Mouse (Mus musculus) neural tube, embryonic 10.5 days (tissue): ENCODE results near the gene Wdr60.
A peak's percentile ranks its signal among the peaks of the same experiment; 100 is the strongest.

Source experiments
- DNase-seq: peaks from one replicate; pipeline ENCODE4 v3.0.0-alpha.2; 2017; ENCODE audit warnings: low spot score; ENCODE audit errors: extremely low spot score

Wdr60 gene

DNA sequence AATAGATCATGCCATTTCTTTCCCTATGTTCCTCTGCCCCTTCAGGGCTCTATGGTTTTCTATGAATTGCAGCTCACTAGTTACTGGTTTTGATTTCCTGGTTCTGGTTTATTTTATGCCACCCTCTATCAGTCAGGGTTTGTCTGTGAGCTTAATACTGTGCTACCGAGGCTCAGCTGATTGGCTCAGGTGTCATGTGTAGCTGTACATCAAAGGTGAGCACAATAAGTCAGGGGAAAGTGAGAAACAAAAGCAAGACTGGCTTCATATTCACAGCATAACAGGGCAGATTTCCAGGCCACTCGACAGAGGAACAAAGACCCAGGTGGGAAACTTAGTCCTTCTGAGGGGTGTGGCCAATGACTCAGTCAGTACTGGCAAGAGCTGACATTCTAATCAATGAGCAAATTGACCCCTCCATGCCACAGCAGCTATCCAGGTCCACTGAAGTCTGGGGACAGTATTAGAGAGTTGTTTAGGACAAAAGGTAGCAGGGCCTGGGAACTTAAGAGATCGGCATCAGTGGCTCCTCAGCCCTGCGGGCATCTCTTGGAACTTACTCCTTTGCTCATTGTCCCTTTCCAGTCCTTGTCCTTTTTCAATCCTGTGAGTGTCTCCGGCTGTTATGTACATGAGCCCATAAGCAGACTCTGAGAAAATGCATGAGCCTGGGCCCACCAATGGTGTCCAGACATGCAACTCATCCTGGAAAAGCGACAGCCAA lies 79.4 kb downstream of the Wdr60 start:
- DNase-seq, result no peak

DNA sequence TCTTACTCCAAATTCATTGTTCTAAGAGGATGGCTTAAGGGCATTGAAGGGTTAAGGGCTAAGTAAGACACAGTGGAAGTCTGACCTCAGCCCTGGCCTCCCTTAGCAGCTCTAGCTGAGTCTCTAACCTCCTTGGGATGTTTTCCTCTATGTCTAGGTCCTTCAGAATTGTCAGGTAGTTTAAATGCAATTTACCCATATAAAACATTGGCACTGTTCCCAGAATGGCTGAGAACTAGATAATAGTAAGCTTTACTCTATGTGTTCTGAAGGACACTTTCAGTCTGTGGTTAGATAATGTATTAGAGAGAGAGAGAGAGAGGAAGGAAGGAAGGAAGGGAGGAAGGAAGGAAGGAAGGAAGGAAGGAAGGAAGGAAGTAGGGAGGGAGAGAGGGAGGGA lies 80.4 kb downstream of the Wdr60 start:
- DNase-seq, result no peak

DNA sequence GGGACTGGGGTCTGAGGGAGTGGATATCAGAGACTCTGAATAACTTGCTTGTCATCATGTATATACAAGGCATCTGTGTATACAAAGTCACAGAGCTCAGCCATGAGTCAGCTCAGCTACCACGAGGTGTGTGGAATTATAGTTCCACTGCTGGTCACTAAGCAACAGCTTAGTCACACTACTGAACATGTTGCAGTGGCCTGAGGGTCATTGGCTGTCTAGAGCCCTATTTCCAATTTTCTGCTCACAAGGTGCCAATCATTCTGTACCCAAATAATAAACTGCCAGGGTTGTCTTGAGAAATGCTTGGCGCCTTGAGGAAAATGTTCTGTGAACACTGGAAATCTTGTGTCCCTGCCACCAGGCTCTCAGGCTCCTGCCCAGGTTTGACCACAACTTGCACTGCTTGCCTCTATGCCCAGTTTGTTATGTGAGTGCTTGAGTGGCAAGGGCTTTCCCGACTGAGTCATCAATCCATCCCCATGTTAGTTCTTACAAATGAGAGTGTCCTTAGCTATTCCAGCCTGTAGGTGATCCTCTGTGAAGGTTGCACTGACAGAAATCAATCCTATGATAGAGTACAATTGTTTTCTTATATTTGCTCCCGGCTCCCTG lies 81.3 kb downstream of the Wdr60 start:
- no peak for DNase-seq

DNA sequence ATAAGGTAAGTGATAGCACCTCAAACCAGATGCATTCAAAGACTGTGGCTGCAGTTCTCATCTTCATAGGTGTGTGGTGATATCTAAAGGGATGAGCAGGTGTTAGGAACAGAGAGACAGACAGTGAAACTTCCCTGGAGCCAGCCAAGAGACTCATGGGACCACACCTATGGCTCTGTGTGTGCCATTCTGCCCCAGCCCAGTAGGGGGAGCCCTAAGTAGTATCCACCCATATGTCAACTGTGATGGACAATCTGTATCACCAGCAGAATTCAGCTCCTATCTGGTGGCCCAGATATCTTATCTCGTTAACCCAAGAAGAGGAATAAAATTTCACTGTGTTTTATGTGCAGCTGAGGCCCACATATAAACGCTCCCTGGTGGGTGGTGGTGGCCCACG lies 85.9 kb downstream of the Wdr60 start:
- DNase-seq, result no peak

DNA sequence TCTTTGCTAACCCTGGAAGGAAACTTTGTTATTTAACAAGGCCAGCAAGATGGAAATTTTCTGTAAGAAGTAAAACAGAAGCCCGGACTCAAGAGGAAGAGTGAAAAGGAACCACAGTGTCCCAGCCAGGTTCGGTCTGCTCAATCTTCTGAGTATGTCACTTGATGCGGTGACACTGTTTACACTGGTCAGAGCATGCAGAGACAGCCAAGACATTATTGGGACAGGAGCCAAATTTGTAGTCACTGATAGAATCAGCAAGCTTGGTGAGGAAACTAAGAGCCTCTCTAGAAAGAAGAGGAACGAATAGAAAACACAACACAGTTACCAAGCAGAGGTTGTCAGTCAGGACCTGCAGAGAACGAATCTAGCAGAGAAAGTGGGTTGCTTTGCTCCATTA lies 93.2 kb downstream of the Wdr60 start:
- DNase-seq, result peak; percentile 4

DNA sequence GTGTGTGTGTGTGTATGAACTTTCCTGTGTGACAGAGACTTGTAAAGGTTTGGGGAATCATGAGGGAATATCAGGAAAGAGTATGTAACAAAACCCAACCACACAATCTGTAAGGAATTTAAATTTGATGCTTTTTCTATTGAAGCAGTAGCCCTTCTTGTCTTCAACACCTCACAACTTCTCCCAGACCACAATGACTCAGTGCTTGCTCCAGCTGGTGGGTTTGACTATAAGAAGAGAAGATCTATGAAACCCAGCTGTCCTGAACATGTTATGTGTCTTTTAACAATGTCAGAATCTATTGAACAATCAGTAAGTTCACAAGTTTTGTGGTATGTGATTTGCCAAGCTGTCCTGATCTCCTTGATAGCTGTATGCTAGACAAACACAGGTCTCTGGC lies 97.5 kb downstream of the Wdr60 start:
- DNase-seq, result no peak

DNA sequence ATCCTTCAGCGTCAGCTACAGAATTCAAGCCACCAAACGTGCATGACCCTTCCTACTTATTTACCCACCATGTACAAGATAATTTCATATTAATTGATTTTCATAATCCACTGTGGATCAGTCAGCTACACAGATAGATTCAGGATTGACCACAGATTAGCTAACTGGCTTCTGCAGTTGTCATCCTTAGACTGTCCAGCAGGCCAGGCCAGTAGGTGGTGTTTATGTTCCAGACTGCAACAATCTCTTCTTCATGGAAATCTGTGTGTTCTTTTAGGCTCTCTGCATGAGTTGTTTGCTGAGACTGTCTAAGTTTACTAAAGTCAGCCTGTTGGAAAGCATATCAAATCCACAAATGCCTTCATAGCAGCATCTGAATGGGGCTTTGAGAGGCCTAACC lies 103.1 kb downstream of the Wdr60 start:
- DNase-seq, result no peak

DNA sequence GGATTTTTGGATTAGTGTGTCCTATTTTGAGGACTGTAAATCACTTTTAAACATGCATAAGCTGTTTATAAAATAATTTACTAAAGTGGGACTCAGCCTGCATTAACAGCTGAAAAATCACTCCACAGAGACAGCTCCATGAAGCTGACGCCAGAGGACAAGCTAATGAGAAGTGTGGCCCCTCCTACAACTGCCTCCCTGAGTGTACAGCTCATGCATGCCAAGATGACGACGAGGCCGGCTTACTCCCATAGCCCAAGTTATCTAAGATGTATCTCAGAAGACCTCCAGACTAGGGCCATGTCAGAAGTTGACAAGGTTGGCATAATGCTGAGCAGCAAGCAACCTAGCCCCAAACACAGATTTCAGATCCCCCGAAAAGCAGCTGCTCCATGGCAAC lies 103.6 kb downstream of the Wdr60 start:
- no peak for DNase-seq

DNA sequence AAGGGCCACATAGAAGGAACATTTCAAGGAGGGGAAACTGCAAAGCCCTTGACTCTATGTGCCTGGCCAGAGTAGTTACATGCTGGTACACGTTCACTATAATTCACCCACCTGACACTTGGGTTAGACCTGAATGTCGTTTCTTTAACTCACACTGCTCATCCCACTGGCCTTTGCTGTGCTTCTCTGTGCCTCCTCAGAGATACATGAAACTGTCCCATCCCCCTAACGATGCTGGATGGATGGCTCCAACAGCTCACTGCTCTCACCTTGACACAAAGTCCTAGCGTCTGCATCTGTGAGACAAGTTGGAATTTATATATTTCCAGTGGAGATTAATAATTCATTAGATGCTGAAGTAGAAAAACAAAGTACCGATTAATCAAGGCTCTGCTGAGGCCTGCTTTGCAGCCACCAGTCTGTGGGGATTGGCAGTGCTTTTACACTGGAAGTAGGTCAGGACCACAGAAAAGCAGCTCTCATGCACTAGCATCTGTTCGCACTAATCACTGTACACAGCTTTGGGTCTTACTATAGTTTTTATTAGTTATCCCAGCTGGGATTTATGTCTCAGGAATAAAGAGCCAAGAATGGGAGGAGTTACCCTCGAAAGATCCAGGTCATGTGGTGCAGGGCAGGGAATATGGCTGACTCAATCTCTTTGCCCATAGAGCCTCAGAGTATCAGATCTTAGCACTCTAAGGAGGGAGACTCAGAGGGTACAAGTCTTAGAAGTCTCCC lies 105.9 kb downstream of the Wdr60 start:
- DNase-seq, result no peak
